Mouse (Mus musculus) thymus, postnatal 25 days (tissue): ENCODE data around the gene Ptafr.
"Not testable (repeated sequence)": the region's sequence is repeated elsewhere in the genome, so short reads cannot be mapped to it uniquely, and the experiment has no call there.

Experiments
- DNase-seq: peaks from one replicate; pipeline ENCODE4 v3.0.0; 2022

The Ptafr gene

DNA sequence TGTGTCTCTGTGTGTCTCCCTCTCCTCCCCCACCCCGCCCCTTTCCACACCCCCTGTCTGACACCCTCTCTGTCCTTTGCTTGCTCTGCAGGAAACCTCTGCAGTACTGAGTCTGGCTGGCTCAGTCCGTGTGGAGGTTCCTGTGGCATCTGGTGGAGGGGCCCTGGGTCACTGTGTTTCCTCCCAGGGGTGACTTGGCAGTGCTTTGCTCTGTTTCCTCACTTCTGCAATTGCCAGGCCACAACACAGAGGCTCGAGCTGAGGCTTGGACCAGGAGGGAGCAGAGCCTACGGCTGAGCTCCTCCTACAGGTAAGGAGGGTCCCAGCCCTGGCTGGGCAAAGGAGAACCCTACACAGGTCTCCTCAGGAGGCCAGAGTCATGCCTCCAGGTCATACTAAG, at the start of gene Ptafr:
Gene Ptafr, plus strand, starts transcription at position 103 of the 400 bp plus-strand sequence.
- no peak for DNase-seq

DNA sequence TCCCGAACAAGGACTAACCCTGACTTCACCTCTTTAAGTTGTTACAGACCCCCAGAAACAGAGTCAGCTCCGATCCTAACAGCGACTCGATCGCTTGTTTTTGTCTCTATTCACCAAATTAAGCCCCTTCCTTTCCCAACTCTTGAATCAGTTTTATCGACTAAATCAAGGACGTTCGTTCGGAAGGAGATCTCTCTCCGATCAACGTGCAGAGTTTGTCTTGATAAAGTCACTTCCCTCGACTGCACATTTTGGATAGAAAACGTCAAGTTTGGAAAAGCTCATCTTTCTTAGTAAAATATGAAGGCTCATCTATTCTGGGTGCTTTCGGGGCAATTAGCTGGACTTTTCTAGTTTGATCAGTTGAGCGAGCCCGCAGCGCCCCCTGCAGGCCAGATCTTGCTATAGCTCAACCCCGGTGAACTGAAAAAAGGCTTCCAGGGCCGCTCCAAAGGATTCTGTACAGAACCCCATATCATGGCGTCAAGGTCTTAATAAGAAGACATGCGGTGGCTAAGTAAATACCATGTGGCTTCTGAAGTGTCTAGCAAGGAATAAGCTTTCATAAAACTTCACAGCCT, 49.2 kb upstream of the Ptafr start:
- DNase-seq: peak; percentile 84

DNA sequence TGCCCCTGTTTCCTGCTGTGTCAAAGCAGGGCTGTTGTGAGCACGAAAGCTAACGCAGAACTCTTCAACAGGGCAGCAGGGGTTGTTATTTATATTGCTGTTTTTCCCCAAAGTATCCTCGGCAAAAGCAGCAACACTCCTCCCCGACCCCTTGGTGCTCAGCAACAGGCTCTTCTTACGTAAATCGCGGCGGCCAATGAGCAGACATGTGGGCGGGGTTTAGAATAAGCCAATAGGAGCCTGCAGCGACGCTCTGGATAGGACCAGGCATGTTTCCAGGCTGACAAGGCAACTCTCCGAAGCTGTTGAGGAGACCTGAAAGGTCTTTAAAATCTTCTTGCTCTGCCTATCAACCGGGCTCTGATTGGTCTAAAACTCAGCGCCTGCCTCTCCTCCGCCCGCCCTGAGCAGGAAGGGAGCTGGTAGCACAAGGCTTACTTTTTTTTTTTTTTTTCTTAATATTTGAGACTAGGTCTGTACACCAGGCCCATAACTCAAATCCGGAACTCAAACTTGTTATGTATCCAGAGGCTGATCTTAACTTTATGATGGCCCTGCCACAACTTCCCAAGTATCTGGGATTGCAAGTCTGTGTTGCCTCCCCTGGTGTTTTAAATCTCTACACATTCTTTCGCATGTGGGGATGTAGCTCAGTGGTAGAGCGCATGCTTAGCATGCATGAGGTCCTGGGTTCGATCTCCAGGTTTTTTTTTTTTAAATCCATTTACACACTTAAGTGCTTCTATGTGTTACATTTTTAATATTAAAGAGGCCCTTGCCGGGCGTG, 48.3 kb upstream of the Ptafr start:
- DNase-seq: peak; percentile 88

DNA sequence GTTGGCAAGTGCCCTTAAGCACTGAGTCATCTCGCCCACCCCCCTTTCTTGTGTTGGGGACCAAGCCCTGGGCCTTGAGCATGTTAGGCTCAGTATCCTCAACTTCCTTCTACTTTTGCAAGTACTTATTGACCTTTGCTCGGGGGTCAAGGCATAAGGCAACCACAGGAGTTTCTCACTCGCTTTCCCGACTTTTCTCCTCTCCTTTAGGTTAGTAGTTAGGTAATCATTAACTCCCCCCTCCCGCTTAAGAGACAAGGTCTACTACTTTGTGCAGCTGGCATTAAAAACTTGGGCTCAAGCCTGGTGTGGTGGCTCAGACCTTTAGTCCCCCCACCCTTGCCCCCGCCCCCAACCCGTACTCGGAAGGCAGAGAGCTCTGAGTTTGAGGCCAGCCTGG, 45.8 kb upstream of the Ptafr start:
- no peak for DNase-seq

DNA sequence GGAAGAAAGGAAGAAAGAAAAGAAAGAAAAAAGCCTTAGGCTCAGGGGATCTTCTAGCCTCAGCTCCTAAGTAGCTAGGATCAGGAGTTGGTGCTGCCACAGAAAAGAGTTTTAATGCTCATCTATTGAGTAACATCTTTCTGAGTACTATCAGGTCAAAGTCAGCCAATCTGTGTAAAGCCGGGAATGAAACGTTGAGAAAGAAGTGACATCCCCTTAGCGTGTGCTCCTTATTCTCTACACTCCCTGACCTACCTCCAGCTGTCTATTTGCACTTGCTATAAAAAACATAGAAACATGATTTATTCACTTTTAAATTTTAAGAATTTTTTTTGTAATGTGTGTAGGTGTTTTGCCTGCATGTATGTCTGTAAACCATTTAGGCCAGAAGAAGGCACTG, 44.7 kb upstream of the Ptafr start:
- no peak for DNase-seq

DNA sequence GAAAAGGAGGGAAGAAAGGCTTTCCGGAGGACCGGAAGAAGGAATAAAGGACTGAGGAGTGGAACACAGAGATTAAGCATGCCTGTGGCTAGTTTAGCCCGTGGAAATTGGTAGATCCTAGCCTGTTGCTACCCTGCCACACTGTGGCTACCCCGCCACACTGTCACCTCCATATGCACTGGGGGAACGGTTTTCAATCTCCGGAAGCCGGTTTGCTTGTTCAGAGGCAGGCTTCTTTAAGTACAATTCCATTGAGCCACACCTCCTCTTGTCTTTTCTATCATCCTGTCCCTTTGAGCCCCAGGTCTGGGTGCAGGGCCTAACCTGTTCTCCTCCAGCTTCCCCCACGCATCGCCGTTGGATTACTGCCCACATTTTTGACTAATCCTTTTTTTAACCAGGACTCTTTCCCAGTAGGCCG, 39.5 kb upstream of the Ptafr start:
- DNase-seq: no peak

DNA sequence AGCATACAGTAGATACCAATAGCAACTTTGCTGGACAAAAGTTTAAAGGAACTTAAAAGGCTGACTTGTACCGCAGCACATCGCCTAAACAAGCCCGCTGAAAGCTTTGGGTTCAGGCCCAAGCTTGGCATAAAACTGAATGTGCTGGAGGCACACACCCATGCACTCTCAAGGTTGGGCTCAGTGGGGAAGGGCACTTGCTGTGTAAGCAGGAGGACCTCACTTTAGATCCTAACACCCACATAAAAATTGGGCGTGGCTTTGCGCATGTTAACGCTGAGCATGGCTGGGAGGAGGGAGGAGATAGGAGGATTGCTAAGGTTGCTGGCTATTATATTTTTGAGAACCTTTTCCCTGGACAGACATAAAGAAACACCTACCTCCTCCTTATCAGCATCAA, 39.1 kb upstream of the Ptafr start:
- no peak for DNase-seq

DNA sequence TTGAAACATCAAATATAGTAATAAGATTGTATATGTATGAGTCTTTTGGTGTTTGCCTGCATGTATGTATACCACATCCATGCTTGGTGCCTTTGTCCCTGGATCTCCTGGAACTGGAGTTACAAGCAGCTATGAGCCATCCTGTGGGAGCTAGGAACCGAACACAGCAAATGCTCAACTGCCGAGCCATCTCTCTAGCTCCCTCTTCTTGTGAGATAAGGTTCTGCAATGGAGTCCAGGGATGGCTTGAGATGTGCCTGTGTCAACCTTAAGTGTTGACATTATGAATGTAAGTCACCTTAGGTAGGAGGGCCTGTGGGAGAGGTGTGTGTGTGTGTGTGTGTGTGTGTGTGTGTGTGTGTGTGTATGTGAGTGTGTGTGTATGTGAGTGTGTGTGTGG, 37.2 kb upstream of the Ptafr start:
- peak; percentile 16 for DNase-seq

DNA sequence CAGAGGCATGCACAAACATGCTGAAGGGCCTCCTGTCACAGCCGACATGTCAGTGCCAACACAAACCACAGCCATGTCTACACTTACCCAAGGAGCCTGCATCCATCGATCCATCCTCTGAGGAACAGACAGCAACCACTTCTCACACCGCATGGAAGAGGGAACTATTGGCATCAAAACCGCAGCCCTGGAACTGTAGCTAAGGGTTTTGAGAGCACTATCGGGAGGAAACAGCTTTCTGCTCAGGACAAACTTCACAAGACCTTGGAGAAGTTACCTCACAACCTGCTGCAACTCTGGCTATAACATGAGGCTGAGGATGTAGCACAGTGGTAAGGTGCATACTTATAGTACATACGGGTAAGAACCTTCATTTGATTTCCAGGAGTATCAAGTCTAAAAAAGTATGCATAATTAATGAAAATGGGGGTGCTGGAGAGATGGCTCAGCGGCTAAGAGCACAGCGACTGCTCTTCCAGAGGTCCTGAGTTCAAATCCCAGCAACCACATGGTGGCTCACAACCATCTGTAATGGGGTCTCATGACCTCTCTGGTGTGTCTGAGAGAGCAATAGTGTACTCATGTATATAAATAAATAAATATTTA, 35.8 kb upstream of the Ptafr start:
- no peak for DNase-seq

DNA sequence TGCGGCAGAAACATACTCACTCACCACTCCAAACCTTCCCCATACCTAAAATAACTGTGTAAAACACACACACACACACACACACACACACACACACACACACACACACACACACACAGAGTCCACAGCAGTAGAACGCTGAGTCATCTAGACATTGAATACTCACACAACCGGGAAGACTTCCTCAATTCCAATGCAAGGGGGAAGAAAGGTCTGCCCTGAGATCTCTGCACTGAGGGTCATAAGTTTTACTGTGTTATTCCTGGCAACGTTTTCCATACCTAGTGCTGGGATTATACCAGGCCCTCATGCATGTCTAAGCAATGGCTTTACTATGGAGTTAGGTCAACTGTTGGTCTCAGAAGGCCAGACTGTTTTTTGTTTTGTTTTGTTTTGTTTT, 34.5 kb upstream of the Ptafr start:
- no peak for DNase-seq

DNA sequence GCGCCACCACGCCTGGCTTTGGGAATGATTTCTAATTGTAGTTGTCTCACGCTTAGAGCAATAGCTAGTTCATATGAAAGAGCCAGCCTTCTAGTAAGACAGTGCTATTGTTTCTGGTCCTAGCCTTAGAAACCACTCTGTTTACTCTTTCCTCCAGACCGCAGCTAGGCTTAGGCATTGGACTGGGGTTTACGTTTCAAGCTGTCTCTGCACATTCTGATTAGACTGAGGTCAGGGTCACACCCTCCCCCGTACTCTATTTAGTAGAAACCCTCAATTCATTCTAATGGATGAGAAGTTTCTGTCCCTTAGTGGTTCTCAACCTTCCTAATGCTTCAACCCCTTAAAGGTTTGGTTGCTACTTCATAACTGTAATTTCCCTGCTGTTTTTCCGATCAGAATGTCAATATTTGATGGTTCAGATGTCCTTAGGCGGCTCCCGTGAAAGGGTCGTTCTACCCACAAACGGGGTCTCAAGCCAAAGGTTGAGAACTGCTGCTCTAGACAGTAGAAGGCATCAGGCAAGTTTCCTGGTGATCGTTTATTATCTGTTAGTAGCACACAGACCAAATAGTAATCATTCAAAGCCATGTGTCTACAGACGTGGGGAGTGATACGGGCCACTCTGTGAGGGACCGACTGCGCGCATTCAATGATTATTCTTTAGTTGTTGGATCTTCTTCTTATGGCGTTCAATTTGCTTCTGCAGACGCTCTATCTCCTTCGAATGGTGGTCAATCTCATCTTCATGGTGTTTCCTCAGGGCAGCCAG, 33.6 kb upstream of the Ptafr start:
- DNase-seq: no peak

DNA sequence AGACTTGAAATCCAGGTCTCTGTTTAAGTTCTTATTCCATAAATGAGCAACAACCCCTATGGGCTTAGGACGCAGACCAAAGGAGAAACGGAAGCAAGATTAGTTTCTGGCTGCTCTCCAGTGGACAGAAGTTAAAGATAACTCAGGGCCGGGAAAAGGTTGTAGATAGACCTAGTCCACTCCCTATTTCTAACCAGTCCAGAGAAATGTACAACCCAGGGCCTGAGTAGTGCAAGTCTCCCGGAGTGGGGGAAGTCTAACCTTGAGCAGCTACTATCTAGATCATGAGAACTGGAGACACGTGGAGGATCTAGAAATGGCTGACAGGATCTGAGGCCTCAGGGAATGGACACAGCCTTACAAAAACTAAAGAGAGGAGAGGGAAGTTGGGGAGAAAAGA, 31.4 kb upstream of the Ptafr start:
- DNase-seq: no peak

DNA sequence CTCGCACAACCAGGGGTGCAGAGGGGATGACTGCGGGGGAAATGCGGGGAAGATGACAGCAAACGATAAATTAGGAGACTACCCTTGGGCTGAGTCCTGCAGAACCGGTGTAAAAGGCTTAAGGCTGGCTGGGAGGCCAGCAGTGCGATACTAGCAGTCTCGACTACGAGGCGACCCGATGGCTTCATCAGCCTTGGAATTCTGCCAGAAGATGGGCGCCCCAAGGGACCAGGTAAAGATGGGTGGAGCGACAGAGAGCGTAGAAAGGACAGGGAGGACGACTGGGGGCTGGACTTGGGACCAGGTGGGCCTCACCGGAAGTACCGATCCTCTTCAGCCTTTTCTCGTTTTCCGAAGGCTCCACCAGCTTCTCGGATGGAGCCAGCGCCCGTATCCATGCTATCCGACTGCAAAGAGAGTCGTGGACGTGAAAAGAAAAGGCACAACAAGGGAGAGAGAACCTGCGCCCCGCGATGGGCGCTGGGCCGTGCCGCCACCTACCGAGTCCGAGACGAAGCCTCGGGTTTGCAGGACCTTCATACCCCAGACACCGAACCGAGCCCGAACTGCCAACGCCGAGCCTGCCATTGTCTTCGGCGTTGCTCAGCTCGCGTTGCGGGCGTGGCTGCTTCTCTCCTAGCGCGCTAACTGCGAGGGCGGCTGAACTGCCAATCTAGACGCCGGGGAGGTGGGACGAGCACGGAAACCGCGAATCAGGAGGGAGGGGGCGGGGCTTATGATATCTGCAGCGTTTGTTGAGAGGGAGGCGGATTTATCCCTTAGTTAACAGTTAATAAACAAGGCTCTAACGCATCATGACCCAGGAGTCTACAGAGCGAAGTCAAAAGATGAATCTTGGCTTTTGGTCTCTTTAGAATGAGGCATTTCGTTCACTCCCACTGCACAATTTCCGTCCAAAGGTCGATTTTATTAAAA, 30.6 kb upstream of the Ptafr start, which contains the start of gene Atpif1:
Gene Atpif1, minus strand, starts transcription at position 679 of the 936 bp plus-strand sequence.
- peak; percentile 87 for DNase-seq

DNA sequence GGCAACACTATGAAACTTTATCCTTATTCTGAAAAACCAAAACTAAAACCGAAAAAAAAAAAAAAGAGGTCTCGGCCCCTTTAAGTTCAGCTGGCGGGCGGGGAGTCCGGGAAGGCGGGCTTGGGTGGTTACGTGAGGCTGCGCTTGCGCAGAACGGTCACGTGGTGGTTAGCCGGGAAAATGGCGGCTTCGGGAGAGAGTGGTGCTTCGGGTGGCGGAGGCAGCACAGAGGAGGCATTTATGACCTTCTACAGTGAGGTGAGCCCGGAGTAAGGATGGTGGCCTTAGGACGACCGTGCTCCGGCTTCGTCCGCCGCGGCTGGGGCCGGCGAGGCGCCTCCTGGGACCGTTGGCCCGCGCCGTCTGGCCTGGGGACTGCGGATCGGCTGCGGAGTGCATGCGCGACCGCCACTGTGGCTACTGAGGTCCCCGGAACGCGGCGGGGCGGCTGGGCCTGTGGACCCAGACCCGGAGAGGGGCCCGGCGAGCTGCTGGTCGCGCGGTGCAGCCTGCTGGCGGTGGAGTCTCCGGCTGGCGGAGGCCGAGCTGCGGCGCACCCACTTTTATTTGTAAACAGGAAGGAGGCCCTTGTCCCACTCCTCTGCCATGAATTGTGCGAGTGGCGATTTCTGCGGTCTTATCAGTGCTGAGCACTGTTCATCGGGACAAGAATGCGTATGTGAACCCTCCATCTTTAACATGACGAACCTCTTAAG, 28.3 kb upstream of the Ptafr start, which contains the start of gene Dnajc8:
Gene Dnajc8, plus strand, starts transcription at position 145 of the 716 bp plus-strand sequence.
- peak; percentile 95 for DNase-seq

DNA sequence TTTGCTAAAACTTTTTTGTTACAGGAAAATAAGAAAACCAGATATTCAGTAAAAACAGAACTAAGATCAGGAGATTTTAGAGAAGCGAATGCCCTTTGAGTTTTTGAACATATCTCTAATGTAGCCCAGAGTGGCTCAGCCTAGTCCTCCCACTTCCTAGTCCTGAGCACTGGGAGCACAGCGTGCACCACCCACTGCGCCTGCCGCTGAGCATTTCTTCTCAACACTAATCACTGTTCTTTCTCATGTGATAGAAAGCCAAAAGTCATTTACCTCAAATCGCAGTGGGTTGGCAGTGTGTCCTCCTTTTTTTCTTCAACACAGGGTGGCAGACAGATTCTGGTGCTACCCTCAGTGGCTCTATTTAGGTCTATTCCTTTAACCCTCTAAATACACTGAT, 24.4 kb upstream of the Ptafr start:
- no peak for DNase-seq

DNA sequence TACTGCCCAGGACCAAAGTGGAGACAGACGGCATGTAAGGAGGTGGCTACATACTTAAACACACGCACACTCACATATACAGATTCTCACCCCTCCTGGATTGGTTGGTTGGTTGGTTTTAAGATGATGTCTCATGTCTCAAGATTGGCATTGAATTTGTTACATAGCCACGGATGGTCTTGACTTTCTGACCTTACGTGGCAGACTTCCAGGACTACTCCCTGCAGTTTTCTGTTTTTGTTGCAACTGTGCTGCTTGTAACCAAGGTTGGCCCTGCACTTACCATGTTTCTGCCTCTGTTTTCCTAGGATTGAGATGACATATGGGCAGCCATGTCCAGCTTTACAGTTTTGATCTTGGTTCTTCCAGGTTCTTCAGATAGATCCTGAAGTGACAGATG, 22.5 kb upstream of the Ptafr start:
- DNase-seq: no peak

DNA sequence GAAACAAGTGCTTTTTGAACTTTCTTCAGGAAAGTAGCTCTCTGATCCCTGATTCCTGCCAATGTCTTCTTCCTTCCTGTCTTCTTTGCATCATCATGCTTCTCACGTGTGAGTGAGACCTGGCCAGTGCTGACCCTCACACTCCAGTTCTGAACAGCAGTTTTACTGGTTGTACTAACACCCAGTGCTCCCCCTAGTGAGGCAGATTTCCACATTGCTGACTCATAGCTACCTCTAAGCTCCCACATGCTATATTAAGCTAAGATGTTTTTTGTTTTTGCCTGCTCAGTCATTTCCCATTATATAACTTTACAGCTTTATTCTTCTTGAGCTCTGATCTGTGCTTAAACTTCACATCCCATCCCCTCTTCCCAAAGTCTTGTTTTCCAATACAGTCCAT, 21.1 kb upstream of the Ptafr start:
- no peak for DNase-seq

DNA sequence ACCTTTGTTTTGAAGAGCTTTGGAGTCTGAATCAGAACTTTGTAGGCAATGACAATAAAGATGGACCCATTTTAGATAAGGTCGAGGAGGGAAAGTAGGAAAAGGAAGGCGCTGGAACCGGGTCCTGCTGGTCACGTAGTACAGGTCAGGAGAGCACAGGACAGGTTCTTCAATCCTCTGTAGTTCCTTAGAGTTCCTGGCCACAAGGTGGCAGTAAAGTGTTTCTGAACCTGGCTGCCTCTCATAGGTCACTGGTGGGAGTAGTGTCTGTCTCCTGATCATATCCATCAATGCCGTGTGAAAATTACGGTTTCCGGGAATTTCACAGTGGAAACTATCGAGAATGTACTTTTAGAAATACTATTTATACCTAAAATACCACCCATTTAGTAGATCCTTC, 18.0 kb upstream of the Ptafr start:
- peak; percentile 62 for DNase-seq

DNA sequence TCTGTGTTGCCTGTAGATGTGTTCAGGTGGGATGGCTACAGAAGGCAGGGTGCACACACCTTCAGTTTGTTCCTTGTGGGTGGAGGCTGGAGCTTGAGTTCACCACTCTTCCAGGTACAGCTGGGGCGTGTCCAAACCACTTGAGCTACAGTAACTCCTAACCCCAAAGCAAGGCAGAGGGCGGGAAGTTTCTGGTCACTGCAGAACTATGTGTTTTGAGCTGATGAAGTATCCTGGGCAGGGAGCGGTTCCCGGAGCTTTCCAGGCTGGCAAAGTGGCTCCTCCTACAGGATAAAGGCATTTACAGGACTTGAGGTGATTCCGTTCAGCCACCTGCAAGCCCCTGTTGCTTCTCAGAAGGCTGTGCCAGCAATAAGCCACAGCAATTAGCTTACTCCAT, 9.6 kb upstream of the Ptafr start:
- no peak for DNase-seq

DNA sequence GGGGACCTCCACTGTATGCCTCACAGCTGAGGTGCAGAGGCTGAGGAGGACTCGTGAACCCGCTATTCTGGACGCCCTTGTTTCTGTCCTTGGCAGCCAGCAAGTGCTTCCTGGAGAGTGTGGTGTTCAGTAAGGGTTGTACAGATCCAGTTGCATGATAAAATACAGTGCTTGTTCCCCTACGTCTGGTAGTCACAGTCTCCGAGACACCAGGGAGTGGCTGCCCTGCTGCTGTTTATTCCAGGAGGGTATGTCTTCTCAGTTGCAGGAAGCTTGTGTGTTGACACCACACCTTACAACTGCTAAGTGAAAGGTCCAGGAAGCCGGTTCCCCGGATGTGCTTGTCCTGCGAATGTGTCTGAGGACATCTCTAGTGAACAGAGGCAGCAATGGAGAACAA, 9.2 kb upstream of the Ptafr start:
- DNase-seq: no peak

DNA sequence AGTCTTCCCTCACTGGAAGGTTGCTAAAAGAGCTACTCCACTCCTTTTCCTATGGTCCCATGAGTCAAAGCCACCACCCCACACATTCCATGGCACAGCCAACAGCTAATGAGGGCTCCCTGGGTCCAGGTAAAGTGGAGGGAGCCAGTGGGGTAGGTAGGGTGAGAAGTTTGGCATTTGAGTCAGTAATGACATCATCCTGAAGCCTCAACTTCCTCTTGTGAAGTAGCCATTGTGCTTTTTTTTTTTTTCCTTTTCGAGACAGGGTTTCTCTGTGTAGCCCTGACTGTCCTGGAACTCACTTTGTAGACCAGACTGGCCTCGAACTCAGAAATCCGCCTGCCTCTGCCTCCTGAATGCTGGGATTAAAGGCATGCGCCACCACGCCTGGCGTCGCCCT, 8.3 kb upstream of the Ptafr start:
- not testable (repeated sequence) for DNase-seq

DNA sequence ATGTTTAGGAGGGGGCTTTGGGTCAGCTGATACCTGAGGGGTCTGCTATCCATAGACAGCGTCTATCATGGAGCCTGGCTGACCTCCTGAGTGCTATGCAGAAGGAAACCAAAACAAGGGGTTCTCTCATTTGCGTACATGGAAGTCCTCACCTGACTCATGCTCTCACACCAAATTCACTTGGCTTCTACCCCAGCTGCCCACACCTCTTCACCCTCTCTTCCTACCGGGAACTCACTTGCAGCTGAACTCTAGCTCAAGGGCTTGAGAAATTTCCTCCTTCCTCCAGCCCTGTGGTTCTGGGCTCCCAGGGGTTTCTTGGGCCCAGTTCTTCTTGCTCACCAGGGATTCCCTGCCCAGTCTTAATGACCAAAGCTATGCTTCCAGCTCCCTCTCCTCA, 606 bp upstream of the Ptafr start:
- no peak for DNase-seq
